Mouse (Mus musculus) thymus, adult 18-20 months (tissue): ENCODE results near the gene 1810055G02Rik.

Experiments
- DNase-seq, 2 experiments: peaks; one replicate each; pipeline ENCODE4 v3.0.0; 2022; ENCODE audit warnings: mixed read lengths in 2 of 2

Gene 1810055G02Rik

DNA sequence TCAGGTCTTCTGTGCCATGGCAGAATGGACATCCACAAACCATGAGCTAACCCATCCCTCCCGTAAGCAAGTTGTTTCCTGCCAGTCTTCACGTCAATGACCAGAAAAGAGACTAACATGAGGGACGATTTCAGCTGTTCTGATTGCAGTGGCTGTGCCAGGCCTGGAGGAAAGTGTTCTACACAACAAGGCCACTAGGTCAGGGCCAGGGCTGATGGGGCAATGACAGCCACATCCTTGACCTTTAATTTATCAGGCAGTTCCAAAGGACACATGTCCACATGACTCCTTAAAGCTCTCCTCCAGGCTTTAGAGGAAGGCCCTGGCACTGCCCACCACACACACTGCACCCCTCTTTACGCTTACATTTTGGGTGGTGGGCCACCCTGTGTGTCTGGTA, 12.6 kb upstream of the 1810055G02Rik start:
- no peak for DNase-seq

DNA sequence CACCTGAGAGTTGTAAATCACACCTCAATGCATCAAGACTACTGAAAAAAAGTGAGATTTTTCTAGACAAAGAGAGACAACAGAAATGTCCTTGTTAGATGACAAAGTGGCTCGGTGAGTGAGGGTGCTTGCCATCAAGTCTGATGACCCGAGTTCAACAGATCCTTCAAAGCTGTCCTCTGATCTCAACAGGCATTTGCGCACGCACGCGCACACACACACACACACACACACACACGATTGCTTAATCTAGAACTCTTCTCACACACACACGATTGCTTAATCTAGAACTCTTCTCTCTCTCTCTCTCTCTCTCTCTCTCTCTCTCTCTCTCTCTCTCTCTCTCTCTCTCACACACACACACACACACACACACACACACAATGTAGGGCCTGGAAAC, 12.1 kb upstream of the 1810055G02Rik start:
- no peak for DNase-seq

DNA sequence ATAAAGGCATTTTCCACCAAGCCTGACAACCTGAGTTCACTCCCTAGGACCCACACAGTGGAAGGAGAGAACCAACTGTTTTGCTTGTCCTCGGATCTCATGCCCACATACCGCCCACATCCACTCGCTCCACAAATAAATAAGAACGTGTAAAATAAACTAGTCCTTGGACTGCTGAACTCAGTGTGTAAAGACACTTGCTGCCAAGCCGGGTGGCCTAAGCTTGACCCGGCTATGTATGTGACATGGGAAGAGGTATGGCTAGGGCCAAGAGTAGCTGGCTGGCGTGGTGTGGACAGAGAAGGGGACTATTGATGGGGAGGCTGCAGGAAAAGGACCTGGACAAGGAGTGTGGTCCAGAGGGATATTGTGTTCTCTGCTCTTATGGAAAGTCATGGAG, 10.1 kb upstream of the 1810055G02Rik start:
- no peak for DNase-seq

- peak; percentile 60 to 74 for DNase-seq
These were observed 8.3 kb upstream of the 1810055G02Rik start for GRCm38 (mm10) chr19:3699508-3700438.

- no peak for DNase-seq
These were observed 5.6 kb upstream of the 1810055G02Rik start for GRCm38 (mm10) chr19:3702460-3702859.

GRCm38 (mm10) chr19:3706258-3706657, 1.8 kb upstream of the 1810055G02Rik start:
- no peak for DNase-seq

- DNase-seq: no peak
These were observed 540 bp upstream of the 1810055G02Rik start for GRCm38 (mm10) chr19:3707553-3707952.

- no peak for DNase-seq
These were observed 1.1 kb downstream of the 1810055G02Rik start for GRCm38 (mm10) chr19:3709013-3709787.

DNA sequence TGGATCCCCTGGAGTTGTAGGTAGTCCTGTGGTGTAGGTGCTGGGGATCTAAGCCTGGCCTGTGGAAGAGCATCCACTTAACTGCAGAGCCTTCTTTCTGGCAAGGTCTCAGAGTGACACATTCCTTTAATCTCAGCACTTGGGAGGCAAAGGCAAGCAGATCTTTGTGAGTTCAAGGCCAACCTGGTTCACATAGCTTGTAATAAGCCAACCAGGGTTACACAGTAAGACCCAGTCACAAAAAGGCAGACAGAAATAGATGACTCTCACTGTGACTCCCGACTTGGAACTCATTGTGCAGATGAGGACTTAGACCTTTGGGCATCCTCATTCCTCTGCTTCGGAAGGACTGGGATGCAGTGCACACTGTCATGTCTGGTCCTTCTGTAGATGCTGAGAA, 2.3 kb downstream of the 1810055G02Rik start:
- no peak for DNase-seq

- DNase-seq: no peak
These were observed 6.3 kb downstream of the 1810055G02Rik start for GRCm38 (mm10) chr19:3714381-3714780.

- DNase-seq: peak; percentile 12 to 37
These were observed 10.6 kb downstream of the 1810055G02Rik start for GRCm38 (mm10) chr19:3718481-3719361.

DNA sequence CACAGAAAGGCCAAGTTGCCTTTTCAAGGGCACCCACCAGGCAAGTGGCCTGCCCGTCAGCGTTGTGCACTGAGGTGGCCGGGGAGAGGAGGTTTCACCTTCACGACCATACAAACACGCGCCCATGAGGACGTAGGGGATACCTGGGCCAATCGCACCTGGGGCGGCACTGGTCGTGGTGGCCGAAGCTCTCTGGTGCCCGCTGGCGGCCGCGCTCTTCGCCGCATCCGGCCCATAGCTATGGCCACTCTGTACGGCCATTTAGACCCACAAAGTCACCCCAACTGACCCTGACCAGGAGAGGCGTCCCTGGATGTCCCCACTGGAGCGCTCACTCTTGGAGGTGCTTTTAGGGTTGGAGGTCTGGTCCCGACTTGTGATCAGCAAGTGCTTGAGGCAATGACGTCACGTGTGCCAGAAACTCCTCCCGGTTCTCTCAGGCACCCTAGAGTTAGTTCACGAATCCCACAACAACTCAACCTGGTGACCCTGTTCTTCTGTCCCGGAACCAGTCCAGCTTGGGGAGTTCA, 11.3 kb downstream of the 1810055G02Rik start:
- peak in 1 of 2 experiments; percentile 22 for DNase-seq

DNA sequence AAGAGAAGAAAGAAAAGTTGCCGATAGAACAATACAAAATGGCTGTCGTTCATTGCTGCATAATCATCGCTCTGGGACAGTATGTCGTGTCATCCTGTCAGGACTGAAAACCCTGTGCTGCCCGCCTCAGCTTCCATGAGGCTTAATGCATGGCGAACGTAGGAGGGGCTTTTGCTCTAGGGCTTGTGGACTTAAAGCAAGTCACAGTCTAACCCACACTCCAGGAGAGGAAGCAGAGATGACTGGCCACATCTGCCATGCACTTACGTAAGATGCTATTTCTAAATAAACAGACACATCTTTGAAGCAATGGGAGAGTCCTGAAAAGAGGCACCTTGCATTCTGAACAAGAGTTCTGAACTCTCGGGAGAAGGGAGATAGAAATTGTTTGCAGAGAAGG, 15.1 kb downstream of the 1810055G02Rik start:
- no peak for DNase-seq

DNA sequence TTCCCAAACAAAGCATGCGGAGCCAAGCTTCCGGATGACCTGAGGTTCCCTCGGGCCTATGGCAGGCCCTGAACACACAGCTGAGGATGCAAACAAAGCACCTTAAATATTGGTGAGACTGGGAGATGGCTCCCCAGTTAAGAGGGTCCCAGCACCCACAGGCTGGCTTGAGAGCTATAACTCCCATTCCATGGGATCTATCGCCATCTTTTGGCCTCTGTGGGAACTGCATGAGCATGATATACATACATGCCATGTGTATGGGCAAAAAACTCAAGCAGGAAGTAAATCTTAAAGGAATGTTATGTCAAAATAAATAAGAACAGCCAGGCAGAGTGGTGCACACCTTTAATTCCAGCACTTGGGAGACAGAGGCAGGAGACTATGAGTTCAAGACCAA, 15.8 kb downstream of the 1810055G02Rik start:
- DNase-seq: peak in 1 of 2 experiments; percentile 30

GRCm38 (mm10) chr19:3724779-3725178, 16.7 kb downstream of the 1810055G02Rik start:
- peak; percentile 30 to 36 for DNase-seq

DNA sequence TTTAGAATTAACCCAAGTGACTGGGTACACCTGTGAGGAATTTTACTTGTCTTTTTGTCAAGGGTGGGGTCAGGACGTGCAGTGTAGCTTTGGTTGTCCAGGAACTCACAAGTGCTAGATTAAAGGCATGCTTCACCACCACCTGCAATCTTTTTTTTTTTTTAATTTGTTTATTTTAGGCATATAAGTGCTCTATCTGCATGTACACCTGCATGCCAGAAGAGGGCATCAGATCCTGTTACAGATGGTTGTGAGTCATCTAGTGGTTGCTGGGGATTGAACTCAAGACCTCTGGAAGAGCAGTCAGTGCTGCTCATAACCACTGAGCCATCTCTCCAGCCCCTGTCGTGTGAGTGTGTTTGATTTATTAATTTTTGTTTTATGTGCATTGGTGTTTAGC, 20.8 kb downstream of the 1810055G02Rik start:
- no peak for DNase-seq

DNA sequence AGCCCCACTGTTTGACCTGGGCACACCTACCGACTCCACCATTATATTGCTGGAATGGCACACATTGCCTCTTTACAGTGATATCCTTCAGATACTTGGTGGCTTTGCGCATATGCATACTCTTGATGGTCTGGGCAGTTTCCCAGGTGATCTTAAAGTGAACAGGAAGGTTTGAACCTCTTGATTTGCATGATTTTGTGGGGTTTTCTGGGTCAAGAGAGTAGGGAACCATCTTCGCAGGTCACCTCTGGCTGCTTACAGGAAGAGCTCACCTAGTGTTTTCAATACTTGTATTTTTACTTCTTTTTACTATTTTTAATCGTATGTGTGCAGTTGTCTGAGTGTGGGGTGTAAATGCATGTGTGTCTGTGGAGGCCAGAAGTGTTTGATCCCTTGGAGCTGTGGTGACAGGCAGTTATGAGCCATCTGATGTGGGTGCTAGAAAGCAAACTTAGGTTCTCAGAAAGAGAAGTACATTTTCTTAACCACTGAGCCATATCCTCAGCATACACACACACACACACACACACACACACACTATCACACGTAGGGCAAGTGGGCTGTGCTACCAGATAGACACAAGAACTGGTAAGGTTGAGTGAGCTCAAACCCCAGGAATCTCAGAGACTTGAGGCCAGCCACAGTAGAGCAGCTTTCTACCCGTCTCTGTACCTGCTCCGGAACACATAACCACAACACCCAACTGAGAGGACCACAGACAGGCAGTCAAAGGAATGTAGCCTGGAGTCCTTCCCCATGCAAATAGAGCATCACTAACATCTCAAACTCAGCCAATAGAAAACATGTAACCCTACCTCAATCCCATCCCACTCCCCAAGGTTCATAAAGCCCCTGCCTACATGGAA, 22.9 kb downstream of the 1810055G02Rik start:
- peak in 1 of 2 experiments; percentile 29 for DNase-seq

DNA sequence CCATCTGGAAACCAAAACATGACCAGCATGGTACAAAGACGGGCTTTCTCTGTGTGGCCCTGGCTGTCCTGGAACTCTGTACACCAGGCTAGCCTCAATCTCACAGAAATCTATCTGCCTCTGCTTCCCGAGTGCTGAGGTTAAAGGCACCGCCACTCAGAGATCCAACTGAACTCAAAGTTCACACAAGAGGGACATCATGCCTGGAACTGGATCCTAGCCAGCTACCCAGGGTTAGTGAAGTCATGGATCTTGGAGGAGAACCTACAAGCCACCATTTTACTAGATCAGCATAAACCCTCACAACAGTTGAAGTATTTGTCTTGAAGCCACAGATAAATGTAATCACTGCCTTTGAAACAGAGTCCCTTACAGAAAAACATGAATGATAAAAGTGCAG, 27.9 kb downstream of the 1810055G02Rik start:
- DNase-seq: no peak

- DNase-seq: no peak
These were observed 31.6 kb downstream of the 1810055G02Rik start for GRCm38 (mm10) chr19:3739650-3740049.

GRCm38 (mm10) chr19:3742716-3743115, 34.6 kb downstream of the 1810055G02Rik start:
- DNase-seq: no peak

- no peak for DNase-seq
These were observed 35.3 kb downstream of the 1810055G02Rik start for GRCm38 (mm10) chr19:3743362-3743761.
